Mouse (Mus musculus): Measurements from ENCODE around the gene Ptpn21. TPM values are rescaled to one million over a fixed set of nuclear protein-coding genes. Genes with fewer than 3 reads are reported as not detected.

Gene Ptpn21
- total and polyA plus RNA-seq, 3 experiments = 1.2 to 3.8 TPM; not detected in 1

- H3K9ac ChIP-seq (ENCODE audit: control insufficient read depth, low read depth, low read length, poor library complexity, severe bottlenecking) = no peak overlapping the region
- no peaks in the 10 kb centered on the region for H3K9me3 ChIP-seq (replicated peaks; ENCODE audit: insufficient read depth, low read length)
- peaks cover 0 to 4% of the 10 kb centered on the region in 2 experiments; a peak in 1 of 4 replicates for H3K36me3 ChIP-seq (ENCODE audit: control insufficient read depth in 1 of 2, insufficient read depth in 2 of 2, low read length in 2 of 2)
- no peak overlapping the region for H3K27ac ChIP-seq (ENCODE audit: control insufficient read depth, low read depth, low read length)
- H3K4me1 ChIP-seq (ENCODE audit: control insufficient read depth in 1 of 2, insufficient read depth in 2 of 2, low read length in 2 of 2) = peaks cover 3 to 4% of the 10 kb centered on the region in 2 experiments; a peak in 2 of 4 replicates
- peak; percentile 80 for DNase-seq (ENCODE audit: low read depth, low spot score)
- no peak overlapping the region for H3K4me3 ChIP-seq (ENCODE audit: control insufficient read depth in 1 of 2, insufficient read depth in 1 of 2, low read depth in 2 of 2, low read length in 2 of 2)
- no peaks in the 10 kb centered on the region for H3K79me2 ChIP-seq (ENCODE audit: control insufficient read depth, insufficient read depth, low read length, poor library complexity)
- H3K27me3 ChIP-seq (ENCODE audit: control insufficient read depth in 1 of 2, insufficient read depth in 2 of 2, low read length in 2 of 2) = no peaks in the 10 kb centered on the region
- TF ChIP-seq MAZ (IDR thresholded peaks at IDR 0.05; ENCODE audit: low read depth, low read length) = no peak
- no peak for TF ChIP-seq CTCF (IDR thresholded peaks at IDR 0.05 in 2 of 3, conservative IDR thresholded peaks at IDR 0.05 in 1 of 3; ENCODE audit: control insufficient read depth in 1 of 3, insufficient read depth in 1 of 3, low read depth in 2 of 3, low read length in 3 of 3, poor library complexity in 1 of 3, severe bottlenecking in 1 of 3)
- TF ChIP-seq EP300 (IDR thresholded peaks at IDR 0.05; ENCODE audit: low read depth in 1 of 2, low read length in 2 of 2) = peak; percentile 41 to 59; a peak in 3 of 4 replicates
- TF ChIP-seq ZKSCAN1 (IDR thresholded peaks at IDR 0.05; ENCODE audit: low read depth, low read length) = no peak
- TF ChIP-seq MYB (IDR thresholded peaks at IDR 0.05; ENCODE audit: low read depth, low read length) = peak; percentile 57
- no peak for TF ChIP-seq TBP (IDR thresholded peaks at IDR 0.05; ENCODE audit: low read depth, low read length)
- peak; percentile 87 for TF ChIP-seq ETS1 (IDR thresholded peaks at IDR 0.05; ENCODE audit: low read depth, low read length)
- TF ChIP-seq USF1 (IDR thresholded peaks at IDR 0.05; ENCODE audit: low read depth, low read length) = peak; percentile 96
- TF ChIP-seq NELFE (IDR thresholded peaks at IDR 0.05; ENCODE audit: low read depth, low read length) = no peak
- peak; percentile 71; the same call in 1 of the 2 replicates for TF ChIP-seq MXI1 (IDR thresholded peaks at IDR 0.05; ENCODE audit: low read depth, low read length)
- TF ChIP-seq SIN3A (IDR thresholded peaks at IDR 0.05; ENCODE audit: low read length) = no peak; the same call in 1 of the 2 replicates
- TF ChIP-seq RCOR1 (IDR thresholded peaks at IDR 0.05; ENCODE audit: low read depth, low read length) = no peak
- TF ChIP-seq POLR2AphosphoS2 (IDR thresholded peaks at IDR 0.05; ENCODE audit: low read length) = no peak
- no peak for TF ChIP-seq CHD2 (IDR thresholded peaks at IDR 0.05; ENCODE audit: low read length)
- no peak for TF ChIP-seq POLR2A (IDR thresholded peaks at IDR 0.05; ENCODE audit: control insufficient read depth in 1 of 2, insufficient read depth in 1 of 2, low read depth in 1 of 2, low read length in 2 of 2, poor library complexity in 1 of 2)
- TF ChIP-seq MAX (IDR thresholded peaks at IDR 0.05; ENCODE audit: low read length) = peak; percentile 93
- no peak for TF ChIP-seq UBTF (IDR thresholded peaks at IDR 0.05; ENCODE audit: borderline replicate concordance, insufficient read depth, low read depth, low read length)
- TF ChIP-seq ELF1 (IDR thresholded peaks at IDR 0.05; ENCODE audit: low read depth, low read length) = peak; percentile 46; the same call in 1 of the 2 replicates
- no peak for TF ChIP-seq SMC3 (IDR thresholded peaks at IDR 0.05; ENCODE audit: low read depth, low read length)
- no peak for TF ChIP-seq TCF12 (IDR thresholded peaks at IDR 0.05; ENCODE audit: low read depth, low read length)
- peak; percentile 92 for TF ChIP-seq BHLHE40 (IDR thresholded peaks at IDR 0.05; ENCODE audit: borderline replicate concordance, low read depth, low read length)
- TF ChIP-seq MAFK (IDR thresholded peaks at IDR 0.05; ENCODE audit: borderline replicate concordance, low read depth, low read length) = no peak
- no peak for TF ChIP-seq MEF2A (IDR thresholded peaks at IDR 0.05; ENCODE audit: extremely low read depth, insufficient replicate concordance, low read depth, low read length, poor library complexity, severe bottlenecking)
- no peak for TF ChIP-seq ZMIZ1 (IDR thresholded peaks at IDR 0.05; ENCODE audit: low read depth, low read length)
- TF ChIP-seq POLR2AphosphoS5 (IDR thresholded peaks at IDR 0.05; ENCODE audit: borderline replicate concordance, low read depth, low read length) = no peak
- no peak for TF ChIP-seq NRF1 (IDR thresholded peaks at IDR 0.05; ENCODE audit: insufficient read depth, low read depth, low read length, poor library complexity, severe bottlenecking)
- no peak for TF ChIP-seq ZNF384 (IDR thresholded peaks at IDR 0.05; ENCODE audit: low read depth, low read length)
- no peak for TF ChIP-seq E2F4 (IDR thresholded peaks at IDR 0.05; ENCODE audit: borderline replicate concordance, low read depth, low read length)
- no peak for TF ChIP-seq HCFC1 (IDR thresholded peaks at IDR 0.05; ENCODE audit: low read depth, low read length)
- TF ChIP-seq JUND (IDR thresholded peaks at IDR 0.05; ENCODE audit: low read depth, low read length) = no peak
- no peak for TF ChIP-seq RAD21 (IDR thresholded peaks at IDR 0.05; ENCODE audit: low read depth, low read length)
- TF ChIP-seq GABPA (IDR thresholded peaks at IDR 0.05; ENCODE audit: low read depth, low read length) = no peak
- TF ChIP-seq CHD1 (IDR thresholded peaks at IDR 0.05; ENCODE audit: low read depth, low read length) = no peak
- no peak for TF ChIP-seq ZC3H11A (IDR thresholded peaks at IDR 0.05; ENCODE audit: low read depth, low read length)
- TF ChIP-seq KAT2A (conservative IDR thresholded peaks at IDR 0.05; ENCODE audit: low read depth, low read length) = no peak
- TF ChIP-seq GATA1 (IDR thresholded peaks at IDR 0.05; ENCODE audit: low read depth, low read length) = peak; percentile 56
- TF ChIP-seq TAL1 (IDR thresholded peaks at IDR 0.05; ENCODE audit: low read length) = no peak
Measured at GRCm38 (mm10) chr12:98668132-98668814, 68.9 kb downstream of the Ptpn21 start.
